Mouse (Mus musculus) spleen, adult 2 months (tissue): Measurements from ENCODE around the gene Dpep2nb. TPM values are rescaled to one million over a fixed set of nuclear protein-coding genes. Genes with fewer than 3 reads are reported as not detected.
A peak's percentile ranks its signal among the peaks of the same experiment; 100 is the strongest.

ENCODE experiments used
- DNase-seq, 2 experiments: peaks; one replicate each; pipeline versions ENCODE4 v3.0.0 to v3.0.0-alpha.2; 2012 to 2021; ENCODE audit warnings: low spot score in 2 of 2, low read depth in 1 of 2
- H3K27ac ChIP-seq: fragments of 200-500 bp; 2 replicates; pipeline ENCODE4 v1.5.1; 2012; ENCODE audit warnings: low read length, inconsistent platforms; ENCODE audit not compliant: insufficient read depth
- H3K27me3 ChIP-seq: fragments of 200-500 bp; 2 replicates; pipeline ENCODE4 v1.6.1; 2012; ENCODE audit warnings: mild to moderate bottlenecking, moderate library complexity, low read length, inconsistent platforms; ENCODE audit not compliant: control insufficient read depth, insufficient read depth
- H3K36me3 ChIP-seq: fragments of 200-500 bp; 2 replicates; pipeline ENCODE4 v1.6.1; 2012; ENCODE audit warnings: mild to moderate bottlenecking, low read length, inconsistent platforms; ENCODE audit not compliant: control insufficient read depth, insufficient read depth
- H3K4me1 ChIP-seq: fragments of 200-500 bp; 2 replicates; pipeline ENCODE4 v1.6.1; 2011; ENCODE audit warnings: inconsistent platforms; ENCODE audit not compliant: control insufficient read depth, insufficient read depth, insufficient read length
- H3K4me3 ChIP-seq: fragments of 200-500 bp; 2 replicates; pipeline ENCODE4 v1.5.1; 2011; ENCODE audit warnings: mild to moderate bottlenecking, inconsistent platforms; ENCODE audit not compliant: insufficient read depth, insufficient read length; ENCODE audit errors: extremely low read depth
- CTCF ChIP-seq: fragments of 200-500 bp; IDR thresholded peaks from 2 replicates; pipeline ENCODE4 v1.5.1; 2011; ENCODE audit warnings: mild to moderate bottlenecking, inconsistent platforms; ENCODE audit not compliant: insufficient read depth, insufficient read length, insufficient replicate concordance; ENCODE audit errors: extremely low read depth
- POLR2A ChIP-seq: fragments of 200-500 bp; IDR thresholded peaks from 2 replicates; pipeline ENCODE4 v1.6.1; 2011; ENCODE audit warnings: low read depth, low read length, inconsistent platforms
- WGBS: fragments of 180-500 bp; shearing (Covaris S2); methylation state at CpG from one replicate; pipeline ENCODE4 v1.1.7; 2018; 5-methylcytosine and 5-hydroxymethylcytosine counted together
- polyA plus RNA-seq: library from polyadenylated mRNA; depleted of rRNA; stranded (reverse); fragments of >200 nt; gene quantifications from 2 replicates; pipeline ENCODE4 v1.2.3, GENCODE M21; 2012

Gene Dpep2nb
- polyA plus RNA-seq, 1 experiment = not detected

GRCm38 (mm10) chr8:106047854-106048630 lies 42.3 kb upstream of the Dpep2nb start:
- H3K27me3 ChIP-seq = no peaks in the 10 kb centered on the region
- H3K36me3 ChIP-seq = no peaks in the 10 kb centered on the region
- no peak overlapping the region for H3K4me3 ChIP-seq
- peaks cover 13% of the 10 kb centered on the region; the same call in 1 of the 2 replicates for H3K4me1 ChIP-seq
- H3K27ac ChIP-seq = peak overlapping the region; percentile 2; the same call in 1 of the 2 replicates
- 77% methylated on average over 5 of the region's 5 CpGs for WGBS
- TF ChIP-seq POLR2A = no peak
- TF ChIP-seq CTCF = no peak
- no peak for DNase-seq

- Histone ChIP-seq H3K27ac (no peak overlapping the region), H3K4me3 (no peak overlapping the region), H3K27me3 (no peaks in the 10 kb centered on the region), H3K36me3 (no peaks in the 10 kb centered on the region), H3K4me1 (peaks cover 13% of the 10 kb centered on the region; the same call in 1 of the 2 replicates)
- TF ChIP-seq POLR2A (no peak), CTCF (no peak)
- DNase-seq = no peak
- 93% methylated on average over 11 of the region's 11 CpGs for WGBS
These were observed 41.2 kb upstream of the Dpep2nb start for GRCm38 (mm10) chr8:106046872-106047559.

- Histone ChIP-seq H3K4me3 (no peak overlapping the region), H3K36me3 (no peaks in the 10 kb centered on the region), H3K27ac (no peak overlapping the region), H3K4me1 (peaks cover 17% of the 10 kb centered on the region; the same call in 1 of the 2 replicates), H3K27me3 (no peaks in the 10 kb centered on the region)
- TF ChIP-seq POLR2A (no peak), CTCF (no peak)
- WGBS = 19% methylated on average over 3 of the region's 3 CpGs
- DNase-seq = no peak
These were observed 38.4 kb upstream of the Dpep2nb start for GRCm38 (mm10) chr8:106044151-106044550.

- peaks cover 12% of the 10 kb centered on the region; the same call in 1 of the 2 replicates for H3K4me1 ChIP-seq
- 70% methylated on average over 2 of the region's 2 CpGs for WGBS
- H3K27ac ChIP-seq = no peak overlapping the region
- no peaks in the 10 kb centered on the region for H3K27me3 ChIP-seq
- H3K4me3 ChIP-seq = no peak overlapping the region
- H3K36me3 ChIP-seq = no peaks in the 10 kb centered on the region
- TF ChIP-seq CTCF = no peak
- TF ChIP-seq POLR2A = no peak
- no peak for DNase-seq
These were observed 37.3 kb upstream of the Dpep2nb start for GRCm38 (mm10) chr8:106043055-106043454.

- no peaks in the 10 kb centered on the region for H3K36me3 ChIP-seq
- H3K4me3 ChIP-seq = no peak overlapping the region
- no peaks in the 10 kb centered on the region for H3K27me3 ChIP-seq
- peak; percentile 10; the same call in 1 of the 2 replicates for TF ChIP-seq CTCF
- no peak for TF ChIP-seq POLR2A
- H3K4me1 ChIP-seq = peaks cover 10% of the 10 kb centered on the region; the same call in 1 of the 2 replicates
- no peak overlapping the region for H3K27ac ChIP-seq
- 70% methylated on average over 4 of the region's 4 CpGs for WGBS
- DNase-seq = peak in 1 of 2 experiments; percentile 35
These were observed 34.4 kb upstream of the Dpep2nb start for GRCm38 (mm10) chr8:106040218-106040617.

- TF ChIP-seq CTCF = no peak
- DNase-seq = no peak
- Histone ChIP-seq H3K27me3 (no peaks in the 10 kb centered on the region), H3K36me3 (no peaks in the 10 kb centered on the region), H3K4me3 (no peak overlapping the region), H3K4me1 (peaks cover 10% of the 10 kb centered on the region; the same call in 1 of the 2 replicates), H3K27ac (no peak overlapping the region)
- 63% methylated on average over 4 of the region's 4 CpGs for WGBS
These were observed 33.8 kb upstream of the Dpep2nb start for GRCm38 (mm10) chr8:106039605-106040004.
